Mouse (Mus musculus): ENCODE results near the gene Serpinb3a.

- TF ChIP-seq MAFK (IDR thresholded peaks at IDR 0.05; ENCODE audit: insufficient read depth, low read depth, low read length): peak; percentile 86
- no peak for TF ChIP-seq ZNF384 (IDR thresholded peaks at IDR 0.05; ENCODE audit: low read depth, low read length)
- no peak for TF ChIP-seq CHD2 (IDR thresholded peaks at IDR 0.05; ENCODE audit: low read depth, low read length)
- no peak for TF ChIP-seq HCFC1 (IDR thresholded peaks at IDR 0.05; ENCODE audit: borderline replicate concordance, insufficient read depth, low read length)
- TF ChIP-seq ZC3H11A (IDR thresholded peaks at IDR 0.05; ENCODE audit: borderline replicate concordance, low read depth, low read length): no peak
Observed at GRCm38 (mm10) chr1:107001754-107002153, 50.3 kb downstream of the Serpinb3a start.

Data from ES-E14 (cell line).